Comparison of ENCODE assay signal across 29 mouse cellular contexts in the genomic region with DNA sequence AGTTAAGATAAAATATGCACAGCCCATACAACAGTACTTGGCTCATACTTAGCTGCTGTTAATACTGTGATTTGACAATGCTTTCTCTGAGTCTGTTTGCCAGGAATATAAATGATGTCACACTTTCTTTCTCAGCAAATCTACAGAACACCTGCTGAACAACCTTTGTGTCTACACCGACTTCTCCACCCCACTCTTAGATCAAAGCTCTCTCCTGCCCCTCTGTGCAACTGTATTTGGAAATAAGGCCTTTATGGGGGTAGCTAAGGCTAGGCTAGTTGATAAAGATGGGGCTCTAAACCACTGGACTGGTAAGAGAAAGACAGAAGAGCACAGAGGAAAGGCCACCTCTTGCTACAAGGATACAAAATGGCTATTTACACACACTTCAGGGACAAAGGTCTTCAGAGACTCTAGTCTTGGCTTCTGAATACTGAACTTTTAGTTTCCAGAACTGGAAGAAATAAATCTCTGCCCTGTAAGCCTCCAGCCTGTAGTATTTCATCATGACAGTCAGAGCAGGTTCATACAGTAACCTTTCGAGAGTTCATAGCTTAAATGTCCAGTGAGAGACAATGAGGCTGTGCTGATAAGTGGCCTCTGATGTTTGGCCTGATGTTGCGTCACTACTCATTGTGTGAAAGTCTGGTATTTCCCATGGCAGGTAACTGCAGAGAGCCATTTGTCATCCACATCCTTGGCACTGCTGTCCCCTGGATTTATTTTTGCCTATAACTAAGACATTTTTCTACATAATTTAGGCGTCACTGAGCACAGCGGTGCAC. TPM values are rescaled to one million over a fixed set of nuclear protein-coding genes. Genes with fewer than 3 reads are reported as not detected.
DNase-seq lines count a peak whose midpoint lies in the region; TF ChIP-seq lines count a peak whose summit lies in the region.
"Had no signal": no experiment of that assay in that cellular context is flagged by ENCODE, and none has a peak within 500 bp of the region (broad histone marks: within the 10 kb centered on the region; RNA-seq: fewer than 3 reads in every experiment).

No protein-coding gene starts in this region.

- H3K4me3 ChIP-seq in liver, adult 2 months (ENCODE audit: insufficient read depth, low read depth, low read length): no peak overlapping the region
- H3K4me3 ChIP-seq: embryonic facial prominence, embryonic 10.5 days; embryonic facial prominence, embryonic 15.5 days; forebrain, embryonic 12.5 days; heart, adult 2 months; heart, embryonic 12.5 days; hindbrain, embryonic 13.5 days; midbrain, embryonic 15.5 days had no signal

- H3K79me2 ChIP-seq in liver, adult 2 months (ENCODE audit: control insufficient read depth, insufficient read depth, low read length): no peaks in the 10 kb centered on the region

- H3K9ac ChIP-seq in liver, adult 2 months (ENCODE audit: low read depth, low read length): no peak overlapping the region
- H3K9ac ChIP-seq: embryonic facial prominence, embryonic 15.5 days; forebrain, embryonic 12.5 days; heart, embryonic 12.5 days; hindbrain, embryonic 13.5 days; liver, embryonic 14.5 days; midbrain, embryonic 15.5 days had no signal

- no peak overlapping the region for H3K27ac ChIP-seq in liver, adult 2 months (replicated peaks; ENCODE audit: insufficient read depth, low read depth, low read length)
- H3K27ac ChIP-seq: embryonic facial prominence, embryonic 10.5 days; embryonic facial prominence, embryonic 15.5 days; forebrain, embryonic 12.5 days; heart, adult 2 months; hindbrain, embryonic 13.5 days; liver, embryonic 14.5 days; midbrain, embryonic 15.5 days had no signal

- 77% methylated on average over 5 of the region's 5 CpGs for WGBS in liver, adult 2 months

- peak; percentile 14 for DNase-seq in kidney, adult 11 months
- DNase-seq in kidney, adult 18-20 months: no peak
- peak; percentile 10 for DNase-seq in liver, adult 2 months (ENCODE audit: extremely low read depth, low read depth, low spot score)
- no peak for DNase-seq in liver
- DNase-seq in kidney, postnatal 14 days: peak; percentile 58
- no peak for DNase-seq in lung, postnatal 10 days
- DNase-seq in adrenal gland, adult 18-20 months (ENCODE audit: low spot score in 2 of 2): no peak
- DNase-seq: adrenal gland, postnatal 25 days; cerebellum, adult 2 months; cerebellum, postnatal 25 days; gastrocnemius, postnatal 36 days; heart, adult 2 months; heart, postnatal 4 days; layer of hippocampus, postnatal 36 days; left cerebral cortex, postnatal 4 days; lung, adult 2 months; lung, postnatal 14 days; right cerebral cortex, postnatal 25 days; thymus, adult 18-20 months; thymus, postnatal 25 days had no signal

- TF ChIP-seq CTCF in liver, adult 2 months (IDR thresholded peaks at IDR 0.05; ENCODE audit: low read depth, low read length): no peak

- peaks cover 17% of the 10 kb centered on the region for H3K27me3 ChIP-seq in liver, adult 2 months (ENCODE audit: control insufficient read depth, insufficient read depth, low read length)

- TF ChIP-seq POLR2A in liver, adult 2 months (IDR thresholded peaks at IDR 0.05; ENCODE audit: extremely low read depth, insufficient read depth, low read length): no peak

- H3K36me3 ChIP-seq in liver, adult 2 months (ENCODE audit: control insufficient read depth, insufficient read depth, low read length): no peaks in the 10 kb centered on the region
- H3K36me3 ChIP-seq: embryonic facial prominence, embryonic 10.5 days; embryonic facial prominence, embryonic 15.5 days; forebrain, embryonic 12.5 days; heart, embryonic 12.5 days; hindbrain, embryonic 13.5 days; midbrain, embryonic 15.5 days had no signal

- H3K4me1 ChIP-seq in liver, adult 2 months (ENCODE audit: control insufficient read depth, insufficient read depth, low read length): peaks cover 4% of the 10 kb centered on the region; the same call in 1 of the 2 replicates

RNA-seq across cellular contexts. Expression of gene Ccdc3, which starts 2.4 kb away (rescaled TPM):
- 0.92 and 1.6 TPM in 2 replicates for total RNA-seq in liver, adult 2 months (2014; rRNA removed)
- 0.78 and 0.91 TPM in 2 replicates for polyA plus RNA-seq in liver, adult 2 months (2012; rRNA removed)
- total RNA-seq in adrenal gland, adult 18-20 months (2021): 10 to 100 TPM; 12.9 to 57.7 TPM
- total RNA-seq: MEL; neutrophil, adult 5-6 weeks had no signal

Comparison
In these comparisons a context has a peak if more than half of its experiments do, and no peak if none do; other contexts are left out.
1. DNase-seq: peak in kidney, adult 11 months (single experiment), liver, adult 2 months (single experiment) and kidney, postnatal 14 days (single experiment); none in kidney, adult 18-20 months (single experiment), liver (single experiment), lung, postnatal 10 days (single experiment) and adrenal gland, adult 18-20 months (0 of 2).